Mouse (Mus musculus): ENCODE results near the gene Dnajc5. TPM values are rescaled to one million over a fixed set of nuclear protein-coding genes. Genes with fewer than 3 reads are reported as not detected.
A peak's percentile ranks its signal among the peaks of the same experiment; 100 is the strongest.
"Not testable (repeated sequence)": the region's sequence is repeated elsewhere in the genome, so short reads cannot be mapped to it uniquely, and the experiment has no call there.

Gene Dnajc5
- total RNA-seq (2021) = 100 to 1,000 TPM; 271 to 275 TPM
- long read RNA-seq, experiment 1, full-length matches to known transcripts = 105 of 164 reads
- long read RNA-seq, experiment 1, partial matches to known transcripts = 4 of 164 reads
- long read RNA-seq, experiment 1, other reads (novel, unspliced or antisense) = 55 of 164 reads
- long read RNA-seq, experiment 2, full-length matches to known transcripts = 148 of 215 reads
- long read RNA-seq, experiment 2, partial matches to known transcripts = 5 of 215 reads
- long read RNA-seq, experiment 2, other reads (novel, unspliced or antisense) = 62 of 215 reads

- peak; percentile 97 to 99 for DNase-seq (ENCODE audit: low spot score in 2 of 2)
Observed at GRCm38 (mm10) chr2:181520118-181520935, at the start of gene Dnajc5. TSS of gene Dnajc5 (plus strand) at chr2:181520485.

- no peak for DNase-seq (ENCODE audit: low spot score in 2 of 2)
Observed at GRCm38 (mm10) chr2:181471246-181471645, 49.0 kb upstream of the Dnajc5 start.

GRCm38 (mm10) chr2:181472256-181472827, 47.9 kb upstream of the Dnajc5 start:
- DNase-seq (ENCODE audit: low spot score in 2 of 2) = no peak

GRCm38 (mm10) chr2:181483120-181483519, 37.2 kb upstream of the Dnajc5 start:
- DNase-seq (ENCODE audit: low spot score in 2 of 2) = no peak

GRCm38 (mm10) chr2:181483562-181484318, 36.5 kb upstream of the Dnajc5 start:
- no peak for DNase-seq (ENCODE audit: low spot score in 2 of 2)

- DNase-seq (ENCODE audit: low spot score in 2 of 2) = no peak
Observed at GRCm38 (mm10) chr2:181484456-181485233, 35.6 kb upstream of the Dnajc5 start.

GRCm38 (mm10) chr2:181485741-181486140, 34.5 kb upstream of the Dnajc5 start:
- DNase-seq (ENCODE audit: low spot score in 2 of 2) = no peak

GRCm38 (mm10) chr2:181487338-181488277, 32.7 kb upstream of the Dnajc5 start:
- DNase-seq (ENCODE audit: low spot score in 2 of 2) = no peak

- DNase-seq (ENCODE audit: low spot score in 2 of 2) = no peak
Observed at GRCm38 (mm10) chr2:181491432-181492205, 28.7 kb upstream of the Dnajc5 start.

- no peak for DNase-seq (ENCODE audit: low spot score in 2 of 2)
Observed at GRCm38 (mm10) chr2:181492206-181492605, 28.1 kb upstream of the Dnajc5 start.

GRCm38 (mm10) chr2:181493156-181493927, 26.9 kb upstream of the Dnajc5 start, which contains the start of gene Abhd16b:
TSS of gene Abhd16b (plus strand) at chr2:181493206.
- DNase-seq (ENCODE audit: low spot score in 2 of 2) = no peak

- no peak for DNase-seq (ENCODE audit: low spot score in 2 of 2)
Observed at GRCm38 (mm10) chr2:181494266-181494945, 25.9 kb upstream of the Dnajc5 start.

- DNase-seq (ENCODE audit: low spot score in 2 of 2) = not testable (repeated sequence)
Observed at GRCm38 (mm10) chr2:181495845-181496244, 24.4 kb upstream of the Dnajc5 start.

- peak; percentile 42 to 63 for DNase-seq (ENCODE audit: low spot score in 2 of 2)
Observed at GRCm38 (mm10) chr2:181496281-181496680, 24.0 kb upstream of the Dnajc5 start.

GRCm38 (mm10) chr2:181496831-181497547, 23.3 kb upstream of the Dnajc5 start, which contains the start of gene Tpd52l2:
TSS of gene Tpd52l2 (plus strand) at chr2:181497142.
- DNase-seq (ENCODE audit: low spot score in 2 of 2) = peak; percentile 85 to 95

GRCm38 (mm10) chr2:181497548-181497875, 22.8 kb upstream of the Dnajc5 start:
- no peak for DNase-seq (ENCODE audit: low spot score in 2 of 2)
